Mouse (Mus musculus) myocyte (in vitro differentiated cells): ENCODE measurements around the gene Ttll6.

Source experiments
- POLR2A ChIP-seq: IDR thresholded peaks from one replicate; pipeline ENCODE4 v1.6.1; 2011; ENCODE audit warnings: low read depth, mild to moderate bottlenecking, control low read depth, moderate library complexity; ENCODE audit not compliant: insufficient read length
- SRF ChIP-seq: IDR thresholded peaks from one replicate; pipeline ENCODE4 v1.6.1; 2011; ENCODE audit warnings: low read depth; ENCODE audit not compliant: control insufficient read depth, insufficient read length

DNA sequence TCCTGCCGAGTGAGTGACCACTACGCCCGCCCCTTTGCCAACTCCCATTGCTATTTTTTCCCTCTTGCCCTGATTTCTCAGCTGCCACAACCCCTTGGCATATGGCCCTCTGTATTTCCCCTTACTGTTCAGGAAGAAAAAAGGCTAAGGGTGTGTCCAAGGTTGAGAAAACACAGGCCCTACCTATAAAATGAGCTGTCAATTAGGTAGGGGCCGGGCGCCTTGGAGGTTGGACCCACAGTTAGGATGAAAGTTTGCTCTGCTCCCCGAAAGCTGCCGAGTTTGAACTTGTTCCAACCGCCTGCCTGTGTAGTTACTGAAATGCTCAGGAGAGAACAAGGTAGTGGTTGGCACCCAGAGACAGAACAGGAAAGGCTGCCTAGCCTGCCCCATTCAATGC lies 2.3 kb downstream of the Ttll6 start:
- no peak for TF ChIP-seq POLR2A
- no peak for TF ChIP-seq SRF
